Mouse (Mus musculus) CH12.LX (cell line): ENCODE results near the gene Chchd4. TPM values are rescaled to one million over a fixed set of nuclear protein-coding genes. Genes with fewer than 3 reads are reported as not detected.

Source experiments
- DNase-seq: peaks from one replicate; pipeline ENCODE4 v3.0.0-alpha.2; 2013; ENCODE audit errors: extremely low read depth
- H3K27ac ChIP-seq: 2 replicates; pipeline ENCODE4 v1.5.1; 2012; ENCODE audit warnings: low read depth, mild to moderate bottlenecking, control low read depth, moderate library complexity; ENCODE audit not compliant: insufficient read depth
- H3K27me3 ChIP-seq: replicated peaks from 2 replicates; pipeline ENCODE3; 2012; ENCODE audit warnings: inconsistent platforms
- H3K36me3 ChIP-seq, 2 experiments: replicated peaks in 1 of 2; 2 replicates each; pipeline versions ENCODE3 to v1.6.1; 2012; ENCODE audit warnings: inconsistent platforms in 1 of 2, low read length in 1 of 2, mild to moderate bottlenecking in 1 of 2, mixed read lengths in 1 of 2, moderate library complexity in 1 of 2; ENCODE audit not compliant: control insufficient read depth in 1 of 2, insufficient read depth in 1 of 2
- H3K4me1 ChIP-seq, 2 experiments: 2 replicates each; pipeline ENCODE4 v1.6.1; 2012; ENCODE audit warnings: inconsistent platforms in 1 of 2, moderate library complexity in 1 of 2; ENCODE audit not compliant: insufficient read depth in 2 of 2, control insufficient read depth in 1 of 2
- H3K4me2 ChIP-seq: 2 replicates; pipeline ENCODE4 v1.6.1; 2012; ENCODE audit warnings: low read depth, mild to moderate bottlenecking, control low read depth; ENCODE audit not compliant: poor library complexity, insufficient read depth, severe bottlenecking
- H3K4me3 ChIP-seq, 3 experiments: fragments of 150-350 bp in 1 of 3; sonication (generic) in 1 of 3; replicated peaks in 1 of 3; 2 replicates each; pipeline versions ENCODE3 to v1.5.1; 2011 to 2012; ENCODE audit warnings: low read depth in 2 of 3, low read length in 2 of 3, mild to moderate bottlenecking in 2 of 3, moderate library complexity in 2 of 3, control low read depth in 1 of 3, improper control_type of control experiment in 1 of 3, inconsistent platforms in 1 of 3, mixed read lengths in 1 of 3; ENCODE audit not compliant: poor library complexity in 1 of 3
- H3K79me2 ChIP-seq: replicated peaks from 2 replicates; pipeline ENCODE4 v1.6.1; 2012; ENCODE audit warnings: mild to moderate bottlenecking, moderate library complexity; ENCODE audit not compliant: control insufficient read depth, poor library complexity, insufficient read depth, severe bottlenecking; ENCODE audit errors: extremely low read depth
- H3K9ac ChIP-seq: 2 replicates; pipeline ENCODE4 v1.6.1; 2012; ENCODE audit warnings: low read depth, mild to moderate bottlenecking, control low read depth, moderate library complexity; ENCODE audit not compliant: insufficient read depth
- H3K9me3 ChIP-seq: replicated peaks from 2 replicates; pipeline ENCODE3; 2012; ENCODE audit warnings: low read length, inconsistent platforms, mixed read lengths
- BHLHE40 ChIP-seq: IDR thresholded peaks from 2 replicates; pipeline ENCODE4 v1.6.1; 2011; ENCODE audit warnings: mild to moderate bottlenecking, low read depth, low read length, improper control_type of control experiment
- CHD1 ChIP-seq: IDR thresholded peaks from 2 replicates; pipeline ENCODE4 v1.6.1; 2012; ENCODE audit warnings: low read depth, low read length, improper control_type of control experiment, inconsistent platforms
- ELF1 ChIP-seq: IDR thresholded peaks from 2 replicates; pipeline ENCODE4 v1.6.1; 2014; ENCODE audit warnings: low read depth, mild to moderate bottlenecking, inconsistent platforms, low read length, improper control_type of control experiment
- ETS1 ChIP-seq: conservative IDR thresholded peaks from 2 replicates; pipeline ENCODE4 v1.6.1; 2012; ENCODE audit warnings: low read depth, mild to moderate bottlenecking, inconsistent platforms, low read length, improper control_type of control experiment, moderate library complexity
- GABPA ChIP-seq: IDR thresholded peaks from 2 replicates; pipeline ENCODE4 v1.6.1; 2012; ENCODE audit warnings: low read depth, low read length, improper control_type of control experiment, inconsistent platforms; ENCODE audit not compliant: insufficient replicate concordance
- HCFC1 ChIP-seq: IDR thresholded peaks from 2 replicates; pipeline ENCODE4 v1.6.1; 2012; ENCODE audit warnings: low read depth, mild to moderate bottlenecking, inconsistent platforms, low read length, improper control_type of control experiment
- KAT2A ChIP-seq: IDR thresholded peaks from 2 replicates; pipeline ENCODE4 v1.6.1; 2012; ENCODE audit warnings: low read length, improper control_type of control experiment, inconsistent platforms; ENCODE audit not compliant: insufficient replicate concordance
- MAFK ChIP-seq: IDR thresholded peaks from 2 replicates; pipeline ENCODE4 v1.6.1; 2011; ENCODE audit warnings: low read length, improper control_type of control experiment; ENCODE audit not compliant: insufficient replicate concordance
- MAX ChIP-seq: IDR thresholded peaks from 2 replicates; pipeline ENCODE4 v1.6.1; 2011; ENCODE audit warnings: low read length, improper control_type of control experiment
- MAZ ChIP-seq: IDR thresholded peaks from 2 replicates; pipeline ENCODE4 v1.6.1; 2012; ENCODE audit warnings: low read depth, mild to moderate bottlenecking, inconsistent platforms, low read length, improper control_type of control experiment, moderate library complexity
- MEF2A ChIP-seq: IDR thresholded peaks from 2 replicates; pipeline ENCODE4 v1.6.1; 2014; ENCODE audit warnings: low read depth, mild to moderate bottlenecking, inconsistent platforms, low read length, improper control_type of control experiment, borderline replicate concordance
- MXI1 ChIP-seq: IDR thresholded peaks from 2 replicates; pipeline ENCODE4 v1.6.1; 2011; ENCODE audit warnings: mild to moderate bottlenecking, low read depth, low read length, improper control_type of control experiment
- MYC ChIP-seq: IDR thresholded peaks from 2 replicates; pipeline ENCODE4 v1.6.1; 2011; ENCODE audit warnings: low read depth, mild to moderate bottlenecking, improper control_type of control experiment, low read length
- NELFE ChIP-seq: IDR thresholded peaks from 2 replicates; pipeline ENCODE4 v1.6.1; 2011; ENCODE audit warnings: low read depth, low read length, improper control_type of control experiment
- NRF1 ChIP-seq: IDR thresholded peaks from 2 replicates; pipeline ENCODE4 v1.6.1; 2014; ENCODE audit warnings: low read depth, mild to moderate bottlenecking, inconsistent platforms, low read length, improper control_type of control experiment, moderate library complexity
- POLR2A ChIP-seq: IDR thresholded peaks from 2 replicates; pipeline ENCODE4 v1.6.1; 2011; ENCODE audit warnings: low read depth, mild to moderate bottlenecking, improper control_type of control experiment, low read length
- POLR2AphosphoS2 ChIP-seq: IDR thresholded peaks from 2 replicates; pipeline ENCODE4 v1.6.1; 2011; ENCODE audit warnings: low read depth, low read length, improper control_type of control experiment
- SIN3A ChIP-seq: IDR thresholded peaks from 2 replicates; pipeline ENCODE4 v1.6.1; 2012; ENCODE audit warnings: low read length, improper control_type of control experiment, inconsistent platforms
- TBP ChIP-seq: conservative IDR thresholded peaks from 2 replicates; pipeline ENCODE4 v1.6.1; 2011; ENCODE audit warnings: low read depth, low read length, improper control_type of control experiment
- TCF12 ChIP-seq: IDR thresholded peaks from 2 replicates; pipeline ENCODE4 v1.6.1; 2014; ENCODE audit warnings: low read depth, mild to moderate bottlenecking, inconsistent platforms, low read length, improper control_type of control experiment
- UBTF ChIP-seq: IDR thresholded peaks from 2 replicates; pipeline ENCODE4 v1.6.1; 2012; ENCODE audit warnings: low read depth, mild to moderate bottlenecking, inconsistent platforms, low read length, improper control_type of control experiment, moderate library complexity
- USF1 ChIP-seq: IDR thresholded peaks from 2 replicates; pipeline ENCODE4 v1.6.1; 2014; ENCODE audit warnings: low read depth, mild to moderate bottlenecking, inconsistent platforms, low read length, improper control_type of control experiment
- ZC3H11A ChIP-seq: IDR thresholded peaks from 2 replicates; pipeline ENCODE4 v1.6.1; 2012; ENCODE audit warnings: low read depth, mild to moderate bottlenecking, inconsistent platforms, low read length, improper control_type of control experiment
- ZKSCAN1 ChIP-seq: IDR thresholded peaks from 2 replicates; pipeline ENCODE4 v1.6.1; 2012; ENCODE audit warnings: low read depth, inconsistent platforms, low read length, improper control_type of control experiment, borderline replicate concordance
- ZMIZ1 ChIP-seq: IDR thresholded peaks from 2 replicates; pipeline ENCODE4 v1.6.1; 2012; ENCODE audit warnings: low read depth, mild to moderate bottlenecking, inconsistent platforms, low read length, improper control_type of control experiment
- dilution Hi-C: fragments of 300-500 bp; cut with MboI; formaldehyde crosslinking; loops from 2 replicates; pipeline ENCODE4 v1.14.3; 2020; ENCODE audit warnings: low sequenced_read_pairs; ENCODE audit not compliant: extremely low pct_unique_long_range_greater_than_20kb, extremely low pct_ligation_motif_present
- in situ Hi-C: fragments of 300-500 bp; cut with MboI; formaldehyde crosslinking; loops from 3 replicates; pipeline ENCODE4 v1.14.3; 2019; ENCODE audit warnings: low sequenced_read_pairs, low pct_ligation_motif_present, low pct_unique_long_range_greater_than_20kb, mixed read lengths
- polyA plus RNA-seq: library from polyadenylated mRNA; unstranded; fragments of >175 nt; gene quantifications from 2 replicates; pipeline ENCODE4 v1.2.1, GENCODE M21; 2012; ENCODE audit warnings: low read depth; ENCODE audit not compliant: insufficient read length
- total RNA-seq, 2 experiments: library from RNA; depleted of rRNA; stranded (reverse); fragments of 300-350 nt in 1 of 2; fragments of >200 nt in 1 of 2; gene quantifications; 2 replicates each; pipeline ENCODE4 v1.2.3; 2012 to 2014

Gene Chchd4
- total and polyA plus RNA-seq, 3 experiments: 30.1 to 49.7 (median 41.4) TPM

- 0 out of 2 replicates have a peak, but pooled peaks have one; percentile 46 for TF ChIP-seq POLR2AphosphoS2
- TF ChIP-seq BHLHE40: peak; percentile 50; the same call in 1 of the 2 replicates
- peak; percentile 86 for TF ChIP-seq ELF1
- TF ChIP-seq KAT2A: peak; percentile 81; the same call in 1 of the 2 replicates
- TF ChIP-seq TBP: peak; percentile 89
- TF ChIP-seq USF1: no peak
- no peak; the same call in 1 of the 2 replicates for TF ChIP-seq ETS1
- no peak for TF ChIP-seq GABPA
- TF ChIP-seq POLR2A: peak; percentile 92
- peak; percentile 85 for TF ChIP-seq MXI1
- TF ChIP-seq MAX: peak; percentile 86
- TF ChIP-seq MEF2A: peak; percentile 82
- peak; percentile 91 for TF ChIP-seq SIN3A
- TF ChIP-seq HCFC1: peak; percentile 90
- peak; percentile 86 for TF ChIP-seq ZMIZ1
- no peak for TF ChIP-seq ZC3H11A
- TF ChIP-seq MAFK: no peak
- TF ChIP-seq TCF12: peak; percentile 89
Observed at GRCm38 (mm10) chr6:91515545-91516449, 42.5 kb upstream of the Chchd4 start, which contains the start of the genes Xpc and Lsm3 (continued).

GRCm38 (mm10) chr6:91514737-91515362 is 41.5 kb upstream of the Chchd4 start:
- Histone ChIP-seq H3K9ac (peak overlapping the region; percentile 48), H3K4me2 (peak overlapping the region; percentile 62), H3K4me3 (peak overlapping the region; percentile 76 to 88 (median 76)), H3K27me3 (no peaks in the 10 kb centered on the region), H3K79me2 (peaks cover 13% of the 10 kb centered on the region), H3K9me3 (no peaks in the 10 kb centered on the region), H3K36me3 (peaks cover 19 to 40% of the 10 kb centered on the region in 2 experiments), H3K4me1 (peaks cover 0 to 25% of the 10 kb centered on the region in 2 experiments; a peak in 2 of 4 replicates), H3K27ac (no peak overlapping the region)
- in situ Hi-C loops (loop anchor here (5.0 kb wide), 1 partner anchor 232 kb away; no protein-coding TSS in a partner anchor), dilution Hi-C loops (no loop called here)
- no peak for DNase-seq
- TF ChIP-seq ZKSCAN1 (no peak), ETS1 (no peak), KAT2A (no peak), MYC (no peak), NELFE (no peak), MAFK (no peak), TBP (no peak), TCF12 (no peak), NRF1 (no peak), CHD1 (no peak), MAZ (no peak), UBTF (no peak)
